Mouse (Mus musculus): ENCODE results near the gene Fkbp2. TPM values are rescaled to one million over a fixed set of nuclear protein-coding genes. Genes with fewer than 3 reads are reported as not detected.
"Not testable (repeated sequence)": the region's sequence is repeated elsewhere in the genome, so short reads cannot be mapped to it uniquely, and the experiment has no call there.

Fkbp2 gene
- total RNA-seq, 4 experiments from 2014 or later = 4.2 to 10.4 (median 5.8) TPM

DNA sequence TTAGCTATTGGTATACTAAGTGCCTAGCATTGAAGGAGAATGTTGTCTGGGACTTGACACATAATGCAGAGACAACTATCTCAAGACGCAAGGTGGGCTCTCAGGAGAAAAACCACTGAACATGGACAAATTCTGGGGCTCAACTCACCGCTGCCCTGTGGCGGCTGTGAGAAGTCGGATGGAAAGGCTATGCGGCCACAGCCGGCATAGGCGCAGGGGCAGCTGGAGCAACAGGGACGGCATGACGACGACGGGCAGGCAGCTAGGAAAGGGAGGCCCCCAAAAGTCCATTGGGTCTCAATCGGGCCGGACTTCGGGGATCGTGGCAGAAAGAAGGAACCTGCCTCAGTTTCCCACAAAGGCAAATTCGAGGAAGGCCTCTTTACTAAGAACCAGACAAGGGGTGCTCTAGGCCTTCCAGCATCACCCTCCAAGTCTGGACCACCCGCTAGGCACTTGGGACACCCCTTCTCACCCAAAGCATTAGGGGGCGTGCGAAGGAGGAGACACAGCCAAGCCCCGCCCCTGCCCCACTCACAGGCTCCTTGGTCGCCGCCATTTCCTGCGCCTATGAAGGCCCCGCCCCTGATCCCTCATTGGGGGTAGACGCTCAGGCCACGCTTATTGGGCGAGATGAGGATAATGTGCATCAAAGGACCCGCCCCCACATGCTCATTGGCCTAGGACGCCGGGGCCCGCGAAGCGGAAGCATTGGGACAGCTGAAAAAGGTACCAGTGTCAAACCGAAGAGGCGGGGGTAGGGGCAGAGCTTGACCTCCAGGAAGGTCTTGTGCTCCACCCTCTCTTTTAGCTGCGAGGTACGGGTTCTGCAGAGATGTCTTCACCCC, 11.9 kb upstream of the Fkbp2 start, which contains the start of gene Dnajc4:
Gene Dnajc4, minus strand, starts transcription at position 562 of the 848 bp plus-strand sequence.
- peak; percentile 92 to 96 for DNase-seq (ENCODE audit: low spot score in 2 of 2)

- not testable (repeated sequence) for DNase-seq (ENCODE audit: low spot score in 2 of 2)
Measured at GRCm38 (mm10) chr19:6991166-6991565, 10.9 kb upstream of the Fkbp2 start.

DNA sequence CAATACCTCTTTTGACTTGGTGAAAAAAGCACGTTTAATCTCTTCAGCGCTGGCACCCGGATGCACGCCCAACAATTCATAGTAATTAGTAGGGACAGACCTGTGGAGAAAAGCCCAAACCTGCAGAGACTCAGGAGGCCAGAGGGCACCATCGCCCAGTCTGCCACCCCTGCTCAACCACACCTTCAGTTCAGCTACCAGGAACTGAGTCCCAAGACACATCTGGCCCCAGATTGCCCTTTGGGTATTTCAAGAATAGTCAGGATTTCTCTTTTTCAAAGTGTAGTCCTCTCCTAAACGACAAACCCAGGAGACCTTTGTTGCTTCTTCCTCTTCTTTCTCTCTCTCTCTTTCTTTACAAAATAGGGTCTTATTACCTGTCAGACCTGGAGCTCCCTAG, 10.4 kb upstream of the Fkbp2 start:
- DNase-seq (ENCODE audit: low spot score in 2 of 2) = no peak

- no peak for DNase-seq (ENCODE audit: low spot score in 2 of 2)
Measured at GRCm38 (mm10) chr19:6989251-6989650, 8.9 kb upstream of the Fkbp2 start.

DNA sequence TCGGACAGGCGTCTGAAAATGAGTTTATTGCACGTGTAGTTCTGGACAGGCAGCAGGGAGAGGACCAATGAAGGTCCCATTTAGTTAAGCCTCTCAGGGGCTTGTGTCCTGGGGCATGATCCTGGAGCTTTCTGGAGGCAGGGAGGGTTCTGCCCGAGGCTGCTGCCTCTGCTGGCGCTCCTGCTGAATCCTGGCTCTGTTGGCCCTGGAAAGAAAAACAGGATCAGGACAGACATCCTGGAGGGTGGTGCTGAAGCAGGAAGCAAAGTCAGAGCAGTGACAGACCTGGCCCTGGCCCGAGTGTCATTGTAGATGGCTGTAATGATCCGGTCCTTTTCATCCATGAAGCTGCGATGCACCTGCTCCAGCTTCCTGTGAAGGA, 7.6 kb upstream of the Fkbp2 start:
- no peak for DNase-seq (ENCODE audit: low spot score in 2 of 2)

GRCm38 (mm10) chr19:6987061-6987903, 7.0 kb upstream of the Fkbp2 start, which contains the start of gene Vegfb:
Vegfb (minus strand) TSS chr19:6987651.
- peak; percentile 48 to 60 for DNase-seq (ENCODE audit: low spot score in 2 of 2)

- DNase-seq (ENCODE audit: low spot score in 2 of 2) = no peak
Measured at GRCm38 (mm10) chr19:6985951-6986708, 5.8 kb upstream of the Fkbp2 start.

DNA sequence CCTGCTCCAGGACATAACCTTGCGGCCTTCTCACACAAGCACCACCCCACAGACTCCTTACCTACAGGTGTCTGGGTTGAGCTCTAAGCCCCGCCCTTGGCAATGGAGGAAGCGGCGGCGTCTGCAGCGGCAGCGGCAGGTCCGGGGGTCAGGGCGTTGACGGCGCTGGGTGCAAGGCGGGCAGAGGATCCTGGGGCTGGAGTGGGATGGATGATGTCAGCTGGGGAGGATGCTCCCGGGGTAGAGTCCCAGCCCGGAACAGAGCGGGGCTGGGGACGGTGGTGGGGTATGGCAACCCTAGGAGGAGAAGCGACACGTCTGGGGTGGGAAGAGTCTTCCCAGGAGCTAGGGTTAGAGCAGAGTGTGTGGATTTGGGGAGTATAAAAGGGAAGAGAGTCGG, 5.0 kb upstream of the Fkbp2 start:
- DNase-seq (ENCODE audit: low spot score in 2 of 2) = no peak

DNA sequence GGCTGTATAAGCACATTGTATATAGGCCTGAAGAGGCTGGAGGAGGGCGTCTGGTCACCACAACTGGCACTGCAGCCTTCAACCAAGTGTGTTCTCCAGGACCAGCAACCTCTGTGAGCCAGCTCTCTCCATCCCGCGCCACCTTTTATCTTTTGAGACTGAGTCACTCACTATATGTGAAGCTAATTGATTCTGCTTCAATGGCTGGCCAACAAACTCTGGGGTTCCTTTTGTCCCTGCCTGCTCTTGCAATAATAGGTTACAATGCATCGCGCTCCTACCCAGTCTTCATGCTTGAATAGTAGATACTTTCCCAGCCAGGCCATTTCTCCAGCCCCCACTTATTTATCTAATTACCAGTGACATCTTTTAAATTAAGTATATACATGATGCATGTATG, 3.3 kb upstream of the Fkbp2 start:
- no peak for DNase-seq (ENCODE audit: low spot score in 2 of 2)

- DNase-seq (ENCODE audit: low spot score in 2 of 2) = no peak
Measured at GRCm38 (mm10) chr19:6981465-6981864, 1.2 kb upstream of the Fkbp2 start.

GRCm38 (mm10) chr19:6979486-6980380, 568 bp downstream of the Fkbp2 start:
- DNase-seq (ENCODE audit: low spot score in 2 of 2) = peak; percentile 100

DNA sequence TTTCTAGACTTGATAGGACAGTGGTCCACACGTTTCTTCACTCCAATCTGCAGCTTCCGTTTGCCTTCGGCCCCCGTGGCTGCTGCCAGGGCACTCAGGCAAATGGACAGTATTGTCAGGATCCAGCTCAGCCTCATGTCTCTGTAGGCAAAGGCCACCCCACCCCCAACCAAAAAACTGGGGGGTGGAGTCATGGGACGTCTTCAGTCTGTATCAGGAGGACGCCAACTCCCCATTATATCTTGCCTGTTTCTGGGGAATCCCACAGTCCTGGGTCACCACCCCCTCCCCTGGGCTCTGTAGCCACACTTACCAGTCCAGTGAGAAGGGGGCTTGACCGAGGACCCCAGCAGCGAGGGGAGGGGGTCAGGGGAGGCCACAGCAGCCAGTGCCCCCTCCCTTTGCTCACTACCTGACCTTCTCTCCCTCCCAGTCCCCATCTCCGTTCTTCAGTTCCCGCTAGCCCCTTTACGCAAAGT, 1.3 kb downstream of the Fkbp2 start:
- DNase-seq (ENCODE audit: low spot score in 2 of 2) = peak; percentile 37 to 49

- no peak for DNase-seq (ENCODE audit: low spot score in 2 of 2)
Measured at GRCm38 (mm10) chr19:6978639-6978974, 1.7 kb downstream of the Fkbp2 start.

DNA sequence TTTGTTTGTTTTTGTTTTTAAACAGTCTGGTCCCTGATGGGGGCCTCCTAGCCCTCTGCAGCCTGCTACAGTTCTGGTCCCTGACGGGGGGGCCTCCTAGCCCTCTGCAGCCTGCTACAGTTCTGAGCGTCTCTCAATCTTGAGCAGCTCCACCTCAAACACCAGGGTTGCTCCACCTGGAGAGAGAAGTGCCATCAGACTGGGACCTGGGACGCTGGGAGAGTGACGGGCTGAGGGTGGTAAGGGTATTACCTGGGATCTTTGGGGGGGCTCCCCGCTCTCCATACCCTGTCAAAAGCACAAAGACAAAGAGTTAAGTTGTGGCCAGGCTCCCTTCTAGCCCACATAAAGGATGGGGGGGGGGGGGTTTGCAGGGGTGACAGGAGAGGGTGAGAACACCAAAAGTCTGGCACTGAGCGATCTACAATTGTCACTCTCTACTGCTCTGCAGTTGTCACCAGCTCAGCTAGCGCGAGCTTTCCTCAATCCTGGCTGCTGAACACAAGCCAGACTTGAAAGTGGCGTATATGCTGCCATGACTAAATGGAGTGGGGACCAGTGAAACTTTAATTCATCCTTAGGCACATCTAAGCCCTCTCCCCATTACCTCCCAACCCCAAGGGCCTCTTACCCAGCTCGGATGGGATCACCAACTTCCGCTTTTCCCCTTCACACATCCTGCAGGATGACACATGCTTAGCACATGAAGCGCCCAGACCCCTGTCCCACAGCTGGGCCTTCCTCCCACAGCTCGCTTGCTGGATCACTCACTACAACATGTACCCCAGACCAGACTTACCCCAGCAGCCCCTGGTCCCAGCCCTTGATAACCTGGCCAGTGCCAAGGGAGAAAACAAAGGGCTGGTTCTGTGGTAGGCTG, 2.3 kb downstream of the Fkbp2 start:
- DNase-seq (ENCODE audit: low spot score in 2 of 2) = no peak

DNA sequence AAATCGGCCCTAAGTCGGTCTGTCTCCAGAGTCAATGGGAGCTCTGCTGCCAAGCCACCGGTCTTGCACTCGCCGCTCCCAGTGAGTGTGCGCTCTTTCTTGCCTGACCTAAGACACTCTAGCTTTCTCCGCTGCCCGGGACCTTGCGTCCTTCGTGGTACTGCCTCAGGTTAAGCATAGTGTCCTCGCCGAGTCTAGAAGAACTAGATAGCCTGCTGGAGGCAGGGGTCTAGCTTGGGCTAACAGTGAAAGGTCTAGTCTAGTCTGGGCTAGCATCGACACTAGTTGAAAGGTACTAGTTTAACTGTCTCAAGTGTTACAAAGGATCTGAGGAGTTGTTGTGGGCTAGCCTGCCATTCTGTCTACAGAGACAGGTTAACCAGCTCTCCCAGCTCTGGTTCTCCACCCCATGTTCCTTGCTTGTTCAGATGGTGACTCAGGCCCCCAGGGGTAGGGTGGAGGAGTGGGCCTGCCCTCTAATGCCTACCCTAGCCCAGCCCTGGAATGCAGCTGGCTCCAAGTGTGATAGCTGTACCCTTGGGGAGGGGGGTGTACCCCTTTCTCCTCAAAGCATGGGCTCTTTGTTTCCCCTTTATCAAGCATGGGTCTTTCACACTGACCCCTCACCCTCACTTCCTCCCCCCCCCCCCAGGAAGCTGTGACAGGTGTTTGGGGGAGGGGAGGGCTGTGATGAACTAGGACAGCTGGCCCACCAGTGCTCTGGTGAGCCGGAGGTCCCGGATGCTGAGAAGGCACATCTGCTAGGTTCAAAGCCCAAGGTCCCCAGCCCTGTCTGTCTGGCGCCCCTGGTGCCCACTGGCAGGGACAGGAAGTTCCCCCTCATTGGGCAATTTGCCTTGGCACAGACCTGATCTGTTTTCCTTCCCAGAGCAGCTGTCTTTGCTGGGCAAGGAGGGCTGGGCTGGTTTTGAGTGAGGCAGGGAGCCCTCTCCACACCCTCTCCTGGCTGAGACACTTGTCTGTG, 4.5 kb downstream of the Fkbp2 start, which contains the start of gene Plcb3:
Gene Plcb3, minus strand, starts transcription at position 934 of the 985 bp plus-strand sequence.
- peak; percentile 73 to 79 for DNase-seq (ENCODE audit: low spot score in 2 of 2)

DNA sequence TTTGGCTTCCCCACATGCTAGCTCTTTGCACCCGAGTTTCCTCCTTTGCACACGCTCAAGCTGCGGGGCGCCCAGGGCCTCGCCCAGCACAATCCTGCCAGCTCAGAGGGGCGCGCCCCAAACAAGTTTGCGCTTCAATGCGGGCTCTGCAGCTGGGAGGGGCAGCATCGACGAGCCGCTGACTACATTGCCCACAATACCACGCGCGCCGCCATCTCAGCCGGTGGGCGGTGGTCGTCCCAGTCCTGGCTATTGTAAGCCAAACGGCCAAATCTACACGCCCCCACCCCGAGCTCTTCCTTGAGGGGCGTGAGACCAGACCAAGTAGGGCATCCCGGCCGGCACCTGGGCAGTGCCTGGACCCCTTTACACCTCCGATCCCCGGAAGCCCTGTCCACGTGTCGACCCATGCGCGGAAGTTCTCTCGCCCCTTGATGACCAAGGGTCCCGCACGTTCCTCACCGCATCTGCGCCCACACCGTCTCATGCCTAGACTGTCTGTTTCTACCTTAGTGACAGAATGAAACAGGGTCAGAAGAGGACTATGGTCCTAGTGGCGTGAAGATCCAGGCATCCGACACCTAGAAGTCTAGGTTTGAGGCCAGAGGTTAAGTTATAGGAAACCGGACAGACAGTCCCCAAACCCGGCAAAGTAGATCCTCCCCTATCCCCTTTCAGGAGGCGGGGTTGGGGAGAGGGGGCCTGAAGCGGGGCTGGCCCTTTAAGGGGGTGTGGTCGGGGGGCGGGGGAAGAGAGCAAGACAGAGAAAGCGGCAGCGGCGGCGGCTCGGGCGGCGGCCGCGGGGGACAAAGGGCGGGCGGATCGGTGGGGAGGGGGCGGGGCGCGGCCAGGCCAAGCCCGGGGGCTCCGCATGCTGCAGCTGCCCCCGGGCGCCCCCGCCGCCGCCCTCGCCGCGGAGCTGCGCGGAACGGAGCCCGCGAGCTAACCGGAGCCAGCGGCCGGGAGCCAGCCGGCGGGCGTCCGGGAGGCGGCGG, 5.8 kb downstream of the Fkbp2 start, which contains the start of gene Ppp1r14b:
Gene Ppp1r14b, plus strand, starts transcription at position 758 of the 995 bp plus-strand sequence.
- DNase-seq (ENCODE audit: low spot score in 2 of 2) = peak; percentile 64 to 70

All from gastrocnemius, adult 8-10 months (tissue).